Comparison of ENCODE assay signal across 15 mouse cellular contexts in the genomic region with DNA sequence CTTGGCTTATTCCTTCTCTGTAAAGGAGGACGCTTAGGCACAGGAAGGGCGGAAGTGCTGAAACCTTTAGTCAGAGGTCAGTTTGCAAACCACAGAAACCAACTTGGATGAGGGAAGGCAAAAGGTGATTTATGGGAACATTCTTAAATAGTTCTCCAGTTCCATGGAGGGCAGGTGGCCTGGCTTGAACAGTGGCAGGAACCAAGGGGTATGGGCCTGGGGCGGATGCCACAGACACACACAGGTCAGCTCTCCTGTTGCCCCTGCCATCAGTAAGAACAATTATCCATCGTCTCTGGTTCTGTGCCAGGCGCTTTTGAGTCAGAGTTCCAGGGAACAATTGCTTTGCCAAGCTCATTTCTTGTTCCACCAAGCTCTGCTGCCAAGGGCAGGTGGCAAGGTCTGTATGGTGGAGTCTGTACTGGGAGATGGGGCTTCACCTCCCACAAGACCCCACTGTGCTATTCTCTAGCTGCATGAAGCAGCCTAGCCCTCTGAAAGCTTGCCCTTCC. TPM values are rescaled to one million over a fixed set of nuclear protein-coding genes. Genes with fewer than 3 reads are reported as not detected.
DNase-seq lines count a peak whose midpoint lies in the region.
"Had no signal": no experiment of that assay in that cellular context is flagged by ENCODE, and none has a peak within 500 bp of the region (broad histone marks: within the 10 kb centered on the region; RNA-seq: fewer than 3 reads in every experiment).

No protein-coding gene starts in this region.

- DNase-seq in cerebellum, postnatal 14 days, result peak; percentile 65 to 71
- DNase-seq in cerebellum, adult 11 months, result no peak
- DNase-seq in 3134 (ENCODE audit: extremely low read depth, insufficient read length, low spot score) (peak; percentile 81), 3T3-L1 (ENCODE audit: low read depth, low spot score) (peak; percentile 34)
- DNase-seq in adrenal gland, postnatal 36 days, result peak; percentile 60 to 73
- DNase-seq in thymus, adult 18-20 months, result no peak
- DNase-seq in layer of hippocampus, adult 11-12 months (ENCODE audit: low spot score), result no peak
- DNase-seq: cerebellum, adult 9-11 months; gastrocnemius, postnatal 14 days; heart, postnatal 14 days; kidney, adult 18-20 months; liver, postnatal 0 days; lung, postnatal 36 days; right cerebral cortex, postnatal 14 days; thymus, postnatal 4 days had no signal

RNA-seq across cellular contexts. Expression of a gene that starts 56.3 kb away (rescaled TPM):
- total RNA-seq in adrenal gland, postnatal 36 days (2021), result 10 to 100 TPM; 16.0 to 20.4 TPM

Comparison
In these comparisons a context has a peak if more than half of its experiments do, and no peak if none do; other contexts are left out.
1. DNase-seq: peak in cerebellum, postnatal 14 days (2 of 2), 3134 (single experiment), 3T3-L1 (single experiment) and adrenal gland, postnatal 36 days (2 of 2); none in cerebellum, adult 11 months (single experiment), thymus, adult 18-20 months (0 of 2) and layer of hippocampus, adult 11-12 months (single experiment).